Mouse (Mus musculus): ENCODE measurements at regions not wholly inside any gene's neighbourhood (a gene's known extent, or its start where the extent isn't known, plus 50 kb on each side); places are given as distances from the start of the nearest gene placed in this dataset.
"Not testable (repeated sequence)": the region's sequence is repeated elsewhere in the genome, so short reads cannot be mapped to it uniquely, and the experiment has no call there.

DNA sequence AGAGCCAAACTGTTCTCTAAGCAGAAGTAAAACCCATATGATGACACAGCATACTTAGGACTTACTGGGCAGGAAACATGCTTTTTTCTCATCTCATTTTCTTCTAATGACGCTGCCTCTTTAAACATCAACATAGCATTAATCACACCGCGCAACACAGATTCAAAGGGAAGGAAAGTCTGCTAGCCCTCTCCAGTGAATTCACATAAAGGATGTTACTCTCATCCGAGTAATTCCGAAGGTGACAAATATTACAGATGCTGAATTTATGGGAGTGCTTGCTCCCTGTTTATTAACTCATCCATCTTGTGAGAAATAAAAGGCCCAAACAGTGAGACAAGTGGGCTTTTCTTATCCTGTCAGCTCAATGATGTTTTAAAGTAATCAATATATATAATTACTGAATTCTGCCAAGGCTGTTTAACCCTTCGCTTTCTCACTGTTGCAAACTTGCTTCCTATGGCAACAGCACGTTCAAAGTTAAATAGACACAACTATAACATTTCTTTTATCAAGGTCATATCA is 1663.9 kb downstream of the Efna5 start:
- ATAC-seq (replicated peaks; ENCODE audit: low FRiP score) = no peak
- Histone ChIP-seq H3K36me3 (no peaks in the 10 kb centered on the region), H3K4me2 (no peak overlapping the region), H3K9ac (no peak overlapping the region), H3K4me1 (no peaks in the 10 kb centered on the region), H3K27me3 (no peaks in the 10 kb centered on the region), H3K27ac (no peak overlapping the region), H3K4me3 (replicated peaks) (no peak overlapping the region), H3K9me3 (replicated peaks) (no peaks in the 10 kb centered on the region)
- 56% methylated on average over 7 of the region's 7 CpGs for WGBS

- Histone ChIP-seq H3K4me3 (replicated peaks) (no peak overlapping the region), H3K27me3 (no peaks in the 10 kb centered on the region), H3K9me3 (replicated peaks) (no peaks in the 10 kb centered on the region), H3K27ac (no peak overlapping the region), H3K36me3 (no peaks in the 10 kb centered on the region), H3K4me2 (no peak overlapping the region), H3K9ac (no peak overlapping the region), H3K4me1 (no peaks in the 10 kb centered on the region)
- 91% methylated on average over 3 of the region's 3 CpGs for WGBS
- ATAC-seq (replicated peaks; ENCODE audit: low FRiP score) = no peak
These were observed 1676.8 kb downstream of the Efna5 start for GRCm38 (mm10) chr17:61204316-61204715.

- H3K4me3 ChIP-seq (replicated peaks); H3K27me3 ChIP-seq; H3K36me3 ChIP-seq; H3K9ac ChIP-seq; H3K9me3 ChIP-seq (replicated peaks); H3K4me2 ChIP-seq; H3K4me1 ChIP-seq; H3K27ac ChIP-seq; ATAC-seq (replicated peaks; ENCODE audit: low FRiP score): not testable (repeated sequence)
- 83% methylated on average over 3 of the region's 3 CpGs for WGBS
These were observed 1693.2 kb downstream of the Efna5 start for GRCm38 (mm10) chr17:61187880-61188279.

GRCm38 (mm10) chr17:61176586-61176985 is 1704.5 kb downstream of the Efna5 start:
- Histone ChIP-seq H3K4me1 (no peaks in the 10 kb centered on the region), H3K36me3 (no peaks in the 10 kb centered on the region), H3K9ac (no peak overlapping the region), H3K4me2 (no peak overlapping the region), H3K27ac (no peak overlapping the region), H3K27me3 (no peaks in the 10 kb centered on the region), H3K9me3 (replicated peaks) (no peaks in the 10 kb centered on the region), H3K4me3 (replicated peaks) (no peak overlapping the region)
- 84% methylated on average over 1 of the region's 1 CpGs for WGBS
- ATAC-seq (replicated peaks; ENCODE audit: low FRiP score) = no peak

- no peaks in the 10 kb centered on the region for H3K4me1 ChIP-seq
- no peak for ATAC-seq (replicated peaks; ENCODE audit: low FRiP score)
These were observed 1721.7 kb downstream of the Efna5 start for GRCm38 (mm10) chr17:61159437-61159836.

GRCm38 (mm10) chr17:61137006-61137405 is 1744.1 kb downstream of the Efna5 start:
- 61% methylated on average over 7 of the region's 7 CpGs for WGBS
- no peak for ATAC-seq (replicated peaks; ENCODE audit: low FRiP score)
- no peak overlapping the region for H3K9ac ChIP-seq

More at GRCm38 (mm10) chr17:61159437-61159836, 1721.7 kb downstream of the Efna5 start:
- WGBS = 92% methylated on average over 2 of the region's 2 CpGs
- Histone ChIP-seq H3K36me3 (no peaks in the 10 kb centered on the region), H3K27me3 (no peaks in the 10 kb centered on the region), H3K9me3 (replicated peaks) (no peaks in the 10 kb centered on the region), H3K4me3 (replicated peaks) (no peak overlapping the region), H3K9ac (no peak overlapping the region), H3K27ac (no peak overlapping the region), H3K4me2 (no peak overlapping the region)

DNA sequence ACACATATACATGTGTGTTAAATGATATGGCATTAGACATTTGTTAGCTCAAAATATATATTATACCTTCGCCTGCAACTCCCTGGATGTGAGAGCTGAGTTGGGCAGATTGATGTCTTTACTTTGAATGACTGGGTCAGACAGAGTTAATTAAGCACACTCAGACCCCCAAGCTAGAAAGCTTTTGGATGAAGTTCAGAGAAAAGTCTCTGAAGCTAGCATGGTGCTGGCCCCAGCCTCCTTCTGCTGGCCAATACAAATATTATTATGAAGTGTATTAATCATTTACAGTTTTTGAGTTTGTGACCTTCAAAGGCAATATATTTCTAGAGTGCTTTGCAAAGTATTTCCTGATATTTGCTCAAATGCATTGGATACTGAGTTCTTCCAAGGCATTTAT is 1753.3 kb downstream of the Efna5 start:
- Histone ChIP-seq H3K9ac (no peak overlapping the region), H3K36me3 (no peaks in the 10 kb centered on the region), H3K4me1 (no peaks in the 10 kb centered on the region), H3K4me2 (no peak overlapping the region), H3K9me3 (replicated peaks) (no peaks in the 10 kb centered on the region), H3K4me3 (replicated peaks) (no peak overlapping the region), H3K27me3 (no peaks in the 10 kb centered on the region), H3K27ac (no peak overlapping the region)
- 45% methylated on average over 1 of the region's 1 CpGs for WGBS
- ATAC-seq (replicated peaks; ENCODE audit: low FRiP score) = peak; percentile 70

More at GRCm38 (mm10) chr17:61137006-61137405, 1744.1 kb downstream of the Efna5 start:
- no peak overlapping the region for H3K4me2 ChIP-seq
- no peaks in the 10 kb centered on the region for H3K27me3 ChIP-seq
- peak overlapping the region; percentile 37; the same call in 1 of the 2 replicates for H3K27ac ChIP-seq
- H3K36me3 ChIP-seq = no peaks in the 10 kb centered on the region
- H3K4me3 ChIP-seq (replicated peaks) = no peak overlapping the region
- H3K9me3 ChIP-seq (replicated peaks) = no peaks in the 10 kb centered on the region
- H3K4me1 ChIP-seq = no peaks in the 10 kb centered on the region

DNA sequence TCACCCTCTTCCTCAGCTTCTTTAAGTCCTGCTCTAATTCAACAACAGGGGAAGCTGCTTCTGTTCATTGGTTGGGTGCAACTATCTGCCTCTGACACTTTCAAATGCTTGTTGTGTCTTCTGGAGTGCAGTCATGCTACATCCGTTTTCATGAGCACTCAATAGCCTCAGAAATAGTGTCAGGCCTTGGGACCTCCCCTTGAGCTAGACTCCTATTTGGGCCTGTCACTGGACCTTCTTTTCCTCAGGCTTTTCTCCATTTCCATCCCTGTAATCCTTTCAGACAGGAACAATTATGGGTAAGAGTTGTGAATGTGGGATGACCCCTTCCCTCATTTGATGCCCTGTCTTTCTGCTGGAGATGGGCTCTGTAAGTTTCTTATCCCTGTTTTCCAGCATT is 1774.8 kb downstream of the Efna5 start:
- Histone ChIP-seq H3K9me3 (replicated peaks) (no peaks in the 10 kb centered on the region), H3K9ac (no peak overlapping the region), H3K27me3 (no peaks in the 10 kb centered on the region), H3K4me1 (no peaks in the 10 kb centered on the region), H3K4me2 (no peak overlapping the region), H3K27ac (no peak overlapping the region), H3K36me3 (no peaks in the 10 kb centered on the region), H3K4me3 (replicated peaks) (no peak overlapping the region)
- 95% methylated on average over 1 of the region's 1 CpGs for WGBS
- no peak for ATAC-seq (replicated peaks; ENCODE audit: low FRiP score)

DNA sequence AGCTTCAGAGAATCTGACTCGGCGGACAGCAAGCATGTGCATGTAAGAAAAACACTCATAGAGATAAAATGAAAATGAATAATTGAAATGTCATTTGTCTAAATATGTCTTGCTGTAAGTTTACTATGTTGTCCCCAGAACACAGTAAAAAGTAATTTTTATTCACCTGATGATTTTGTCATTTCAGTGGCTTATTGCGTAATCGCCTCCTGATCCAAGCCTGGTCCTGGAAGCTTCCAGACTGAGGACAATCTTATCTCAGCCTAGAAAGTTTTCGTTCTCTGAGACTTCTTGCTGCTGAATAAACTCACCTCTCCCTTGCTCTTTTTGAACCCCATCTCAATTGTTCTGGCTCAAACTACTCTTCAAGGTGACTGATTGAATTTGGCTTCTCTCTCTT is 1820.7 kb downstream of the Efna5 start:
- WGBS = 92% methylated on average over 5 of the region's 5 CpGs
- no peaks in the 10 kb centered on the region for H3K9me3 ChIP-seq (replicated peaks)
- H3K4me2 ChIP-seq = no peak overlapping the region
- no peak overlapping the region for H3K9ac ChIP-seq
- H3K4me1 ChIP-seq = no peaks in the 10 kb centered on the region
- no peaks in the 10 kb centered on the region for H3K27me3 ChIP-seq
- no peak overlapping the region for H3K4me3 ChIP-seq (replicated peaks)
- ATAC-seq (replicated peaks; ENCODE audit: low FRiP score) = no peak
- no peaks in the 10 kb centered on the region for H3K36me3 ChIP-seq
- no peak overlapping the region for H3K27ac ChIP-seq

- 95% methylated on average over 2 of the region's 2 CpGs for WGBS
- ATAC-seq (replicated peaks; ENCODE audit: low FRiP score) = no peak
- H3K9me3 ChIP-seq (replicated peaks) = no peaks in the 10 kb centered on the region
These were observed 1822.6 kb downstream of the Efna5 start for GRCm38 (mm10) chr17:61058471-61058870.

DNA sequence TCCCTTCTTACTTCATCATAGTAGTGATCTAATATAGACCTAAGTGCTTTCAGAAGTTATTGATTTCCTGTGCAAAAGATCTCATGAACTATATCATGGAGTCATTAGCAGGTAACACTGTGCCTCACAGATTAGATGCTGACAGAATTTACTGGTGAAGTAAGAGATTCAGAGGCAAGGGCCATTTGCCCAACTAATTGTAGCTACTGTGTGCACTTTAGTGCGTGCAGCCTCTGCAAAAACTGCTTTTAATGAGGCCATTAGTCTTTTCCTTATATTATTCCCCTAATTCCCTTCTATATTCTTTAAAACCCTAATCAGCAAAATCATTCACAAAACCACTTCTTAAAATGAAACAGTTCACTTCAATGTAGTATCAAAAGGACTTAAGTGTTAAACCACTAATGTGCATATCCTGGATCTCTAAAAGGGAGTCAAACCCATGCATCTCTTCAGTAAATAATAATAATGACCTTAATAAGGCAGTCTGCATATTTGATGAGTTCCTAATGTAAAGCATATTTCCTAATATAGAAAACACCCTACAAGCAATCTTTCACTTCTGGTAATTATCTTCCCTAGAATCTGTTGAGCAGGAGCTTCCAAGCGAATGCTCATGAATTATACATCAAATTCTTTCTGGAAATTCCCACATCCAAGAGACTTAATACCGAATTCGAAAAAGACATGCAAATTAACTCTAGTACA is 1847.4 kb downstream of the Efna5 start:
- no peak overlapping the region for H3K4me3 ChIP-seq (replicated peaks)
- no peak for ATAC-seq (replicated peaks; ENCODE audit: low FRiP score)
- no peaks in the 10 kb centered on the region for H3K9me3 ChIP-seq (replicated peaks)
- 74% methylated on average over 4 of the region's 4 CpGs for WGBS
- no peaks in the 10 kb centered on the region for H3K4me1 ChIP-seq
- H3K36me3 ChIP-seq = no peaks in the 10 kb centered on the region
- H3K9ac ChIP-seq = no peak overlapping the region
- no peaks in the 10 kb centered on the region for H3K27me3 ChIP-seq
- no peak overlapping the region for H3K27ac ChIP-seq
- H3K4me2 ChIP-seq = no peak overlapping the region

More at GRCm38 (mm10) chr17:61058471-61058870, 1822.6 kb downstream of the Efna5 start:
- no peaks in the 10 kb centered on the region for H3K4me1 ChIP-seq
- H3K27ac ChIP-seq = no peak overlapping the region
- H3K9ac ChIP-seq = no peak overlapping the region
- no peaks in the 10 kb centered on the region for H3K36me3 ChIP-seq
- no peak overlapping the region for H3K4me2 ChIP-seq
- H3K27me3 ChIP-seq = no peaks in the 10 kb centered on the region
- no peak overlapping the region for H3K4me3 ChIP-seq (replicated peaks)

GRCm38 (mm10) chr17:61018647-61019046 is 1862.5 kb downstream of the Efna5 start:
- no peaks in the 10 kb centered on the region for H3K4me1 ChIP-seq
- no peaks in the 10 kb centered on the region for H3K9me3 ChIP-seq (replicated peaks)
- H3K36me3 ChIP-seq = no peaks in the 10 kb centered on the region
- H3K9ac ChIP-seq = no peak overlapping the region
- WGBS = 93% methylated on average over 4 of the region's 4 CpGs
- H3K4me3 ChIP-seq (replicated peaks) = no peak overlapping the region
- no peak overlapping the region for H3K4me2 ChIP-seq
- H3K27me3 ChIP-seq = no peaks in the 10 kb centered on the region
- H3K27ac ChIP-seq = no peak overlapping the region
- no peak for ATAC-seq (replicated peaks; ENCODE audit: low FRiP score)

Data from kidney, embryonic 15.5 days (tissue).